Mouse (Mus musculus): ENCODE measurements around the gene Stat6.

Gene Stat6

DNA sequence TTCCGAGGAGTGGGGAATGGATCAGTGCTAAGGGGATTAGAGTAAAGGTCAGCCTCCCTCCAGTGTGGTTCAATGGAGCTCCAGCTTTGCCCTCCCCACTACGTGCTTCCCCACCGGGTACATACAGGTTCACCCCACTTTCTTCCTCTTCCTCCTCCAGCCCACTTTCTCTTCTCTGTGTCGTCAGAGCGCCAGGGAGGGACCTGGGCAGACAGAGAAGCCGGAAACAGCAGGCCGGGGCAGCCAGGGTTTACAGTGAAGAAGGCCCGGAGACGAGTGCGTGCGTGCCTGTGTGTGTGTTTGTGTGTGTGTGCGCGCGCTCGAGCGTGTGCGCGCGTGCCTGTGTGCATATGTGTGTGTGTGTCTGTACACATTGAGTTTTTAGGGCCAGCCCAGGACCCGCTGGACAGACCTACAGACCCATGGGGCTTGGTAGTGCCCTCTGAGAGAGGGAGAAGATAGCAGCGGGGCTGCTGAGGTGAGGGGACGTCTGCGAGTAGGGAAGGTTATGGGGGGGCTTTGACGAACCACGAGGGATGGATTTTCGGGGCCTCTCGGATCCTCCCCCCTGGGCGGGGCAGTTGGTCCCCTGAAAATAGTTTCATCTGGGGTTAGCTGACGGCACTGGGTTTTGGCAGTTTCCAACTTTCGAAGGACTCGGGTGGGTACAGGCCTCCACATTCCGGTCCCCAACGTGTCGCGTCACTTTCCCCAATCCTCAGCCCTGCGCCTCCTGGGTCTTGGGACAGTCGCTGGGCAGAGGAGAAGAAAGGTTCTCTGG, at the start of gene Stat6:
Gene Stat6, plus strand, starts transcription at position 215 of the 781 bp plus-strand sequence.
- DNase-seq (ENCODE audit: extremely low spot score, low read depth, low spot score) = no peak

DNA sequence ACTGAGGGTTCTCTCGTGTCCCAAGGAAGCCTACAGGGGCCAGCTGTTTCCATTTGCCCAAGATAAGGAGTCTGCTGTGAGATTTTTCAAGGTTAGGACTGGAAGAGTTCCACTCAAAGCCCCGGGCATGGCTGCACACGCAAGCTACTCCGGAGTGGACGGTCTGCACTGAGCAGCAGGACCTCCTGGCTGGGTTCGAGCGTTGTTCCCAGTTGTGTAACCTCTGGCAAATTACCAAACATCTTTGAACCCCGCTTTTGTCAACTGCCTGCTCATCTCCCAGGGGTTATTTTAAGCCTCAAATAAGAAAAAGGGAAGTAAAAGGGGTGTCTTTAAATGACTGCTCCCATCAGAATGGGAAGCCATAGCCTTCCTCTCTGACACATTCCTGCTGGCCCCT, 48.4 kb upstream of the Stat6 start:
- no peak for DNase-seq (ENCODE audit: extremely low spot score, low read depth, low spot score)

DNA sequence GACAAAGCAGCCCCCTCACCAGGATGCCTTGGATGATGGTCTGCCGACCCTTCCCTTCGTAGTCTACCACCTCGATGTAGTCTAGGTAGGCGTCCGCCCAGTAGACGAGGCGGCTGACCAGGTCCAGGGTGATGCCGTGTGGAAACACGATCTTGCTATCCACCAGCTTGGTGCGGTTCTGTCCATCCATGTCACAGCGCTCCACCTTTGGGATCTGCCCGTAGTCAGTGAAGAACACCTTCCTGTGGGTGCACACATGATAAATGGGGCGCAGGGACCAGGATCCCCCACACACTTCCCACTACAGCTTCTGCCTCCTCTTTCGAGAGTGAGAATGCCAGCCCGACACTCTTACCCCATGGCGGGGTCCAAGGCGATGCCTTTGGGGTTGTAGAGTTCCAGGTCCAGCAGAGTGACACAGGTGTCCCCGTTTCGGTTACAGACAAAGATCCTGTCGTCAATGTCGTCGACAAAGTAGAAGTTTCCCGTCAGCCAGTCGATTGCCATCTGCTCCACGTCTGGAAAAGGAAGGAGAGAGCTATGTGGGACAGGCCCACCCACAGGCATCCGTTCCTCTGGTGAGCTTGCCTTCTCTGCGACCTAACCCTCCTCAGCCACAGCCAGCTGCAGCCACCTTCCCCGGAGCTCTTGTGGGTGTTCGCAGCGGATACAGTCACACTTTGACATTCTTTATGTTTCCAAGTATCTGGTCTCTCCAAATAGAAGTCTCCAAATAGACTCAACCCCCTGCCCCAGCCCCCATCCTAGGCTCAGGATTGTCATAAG, 47.7 kb upstream of the Stat6 start:
- DNase-seq (ENCODE audit: extremely low spot score, low read depth, low spot score) = no peak

DNA sequence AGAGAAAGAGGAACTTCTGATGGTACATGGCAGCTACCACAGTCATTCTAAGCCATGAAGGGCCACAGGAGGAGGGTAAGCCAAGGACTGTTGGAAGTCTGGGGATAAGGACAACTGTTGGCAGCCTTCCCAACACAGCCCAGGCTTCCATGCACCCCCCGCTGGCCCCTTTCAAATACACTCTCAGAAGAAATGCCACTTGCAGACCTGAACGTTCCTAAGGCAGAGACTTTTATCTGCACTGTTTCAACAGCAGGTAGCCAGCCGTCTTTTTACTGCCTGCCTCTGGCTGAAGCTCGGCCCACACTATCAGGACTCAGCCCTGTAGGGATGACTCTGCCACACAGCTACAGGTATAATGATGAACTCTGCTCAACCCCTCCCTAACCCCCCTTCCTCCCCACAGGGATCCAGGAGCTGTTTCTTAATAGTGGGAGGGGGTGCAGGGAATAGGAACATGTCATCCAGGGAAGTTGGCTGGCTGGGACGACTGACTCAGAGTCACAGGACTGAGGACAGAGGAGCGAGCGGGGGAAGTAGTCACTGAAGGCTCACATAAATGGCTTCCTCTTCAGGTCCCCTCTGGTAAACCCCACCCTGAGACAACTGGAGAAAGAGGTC, 46.4 kb upstream of the Stat6 start:
- no peak for DNase-seq (ENCODE audit: extremely low spot score, low read depth, low spot score)

DNA sequence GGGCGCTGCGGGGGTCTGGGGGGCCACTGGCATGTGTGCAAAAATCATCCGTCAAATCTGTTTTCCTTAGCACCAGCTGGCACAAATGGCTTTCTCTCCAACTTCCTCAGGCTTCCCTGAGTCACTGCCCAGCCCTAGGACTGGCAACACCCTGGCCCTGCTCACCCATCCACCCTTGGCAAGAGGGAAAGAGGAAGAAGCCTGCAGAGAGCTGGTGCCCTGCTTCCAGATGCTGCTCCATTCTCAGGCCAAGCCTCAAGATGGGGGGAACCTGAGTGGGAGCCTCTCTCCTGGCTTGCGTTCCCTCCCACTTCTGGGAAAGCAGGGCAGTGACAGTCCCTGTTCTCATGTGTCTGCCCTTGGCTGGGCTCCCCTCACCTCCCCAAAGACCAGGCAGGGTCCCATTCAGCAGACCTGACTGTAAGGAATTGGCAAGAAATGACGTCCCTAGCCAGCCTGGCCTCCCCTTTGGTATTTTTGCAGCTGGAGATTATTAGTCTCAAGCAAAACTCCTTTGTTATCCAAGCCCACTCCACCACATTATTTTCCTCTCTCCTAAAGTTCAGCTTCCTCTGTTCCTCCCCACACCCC, 45.4 kb upstream of the Stat6 start:
- no peak for DNase-seq (ENCODE audit: extremely low spot score, low read depth, low spot score)

DNA sequence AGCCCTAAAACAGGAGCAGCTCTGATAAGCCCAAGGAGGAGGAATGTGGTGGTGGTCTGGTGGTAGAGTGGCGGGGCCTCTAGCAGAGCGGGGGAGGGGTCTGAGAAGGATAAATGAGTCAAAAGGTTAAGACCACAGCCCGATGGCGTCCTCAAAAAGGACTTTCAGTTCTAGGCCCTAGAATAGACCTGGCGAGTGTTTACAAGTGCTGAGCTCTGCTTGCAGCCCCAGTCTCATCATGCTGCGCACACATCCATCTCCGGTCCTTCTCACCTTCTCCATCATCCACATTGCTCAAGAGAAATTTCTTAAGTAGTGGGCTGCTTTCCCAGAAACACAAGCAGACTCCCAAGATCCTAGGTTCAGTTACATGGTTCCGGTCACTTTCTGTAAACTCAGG, 44.2 kb upstream of the Stat6 start:
- DNase-seq (ENCODE audit: extremely low spot score, low read depth, low spot score) = no peak

DNA sequence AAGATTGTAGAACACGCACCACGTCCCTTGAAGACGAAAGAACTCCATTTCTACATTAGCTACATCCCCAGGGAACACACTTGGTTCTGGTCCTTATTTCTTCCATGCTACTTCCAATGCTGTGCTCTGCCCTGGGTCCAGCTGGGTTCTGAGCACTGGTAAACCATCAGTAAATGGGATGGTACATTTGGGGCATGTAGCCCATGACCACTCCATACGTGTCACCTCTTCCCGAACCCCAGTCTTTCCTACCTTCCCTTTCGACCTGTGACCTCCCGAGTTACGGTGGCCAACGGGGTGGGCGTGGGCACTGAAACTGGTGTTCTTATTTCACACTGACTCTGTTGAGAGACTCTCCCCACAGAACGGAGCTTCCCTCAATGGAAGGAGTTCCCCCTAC, 43.5 kb upstream of the Stat6 start:
- no peak for DNase-seq (ENCODE audit: extremely low spot score, low read depth, low spot score)

DNA sequence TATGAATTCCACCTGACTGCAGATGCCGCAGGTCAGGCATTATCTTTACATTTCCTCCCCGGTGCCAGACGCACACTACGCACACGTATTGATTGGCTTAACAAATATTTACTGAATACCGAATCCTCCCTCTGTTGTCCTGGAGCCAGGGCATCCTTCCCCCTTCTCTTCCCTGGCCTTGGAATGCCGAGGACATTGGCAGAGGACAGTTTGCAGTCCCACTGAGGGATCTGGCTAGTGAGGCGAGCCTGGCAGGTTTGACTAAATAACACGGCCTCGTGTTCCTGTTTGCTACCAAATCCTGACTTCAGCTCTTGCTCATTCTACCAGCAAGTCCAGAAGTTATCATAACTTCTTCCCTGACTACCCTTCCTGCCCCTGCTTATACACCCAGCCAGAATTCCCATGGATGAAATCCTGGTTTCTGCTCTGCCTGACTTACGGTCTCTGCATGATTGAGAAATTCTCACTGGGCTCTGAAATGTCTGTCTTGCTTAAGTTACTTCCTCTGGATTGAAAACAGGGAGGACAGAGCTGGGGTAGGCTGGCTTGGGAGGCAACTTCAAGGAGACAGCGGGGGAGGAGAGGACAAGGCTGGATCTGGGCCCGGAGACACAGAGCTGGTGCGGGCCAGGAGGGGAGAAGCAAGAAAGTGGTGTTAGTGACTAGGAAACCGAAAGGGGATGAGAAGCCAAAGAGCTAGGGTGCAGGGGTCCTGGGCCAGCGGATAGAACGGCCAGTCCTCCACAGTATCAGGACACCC, 42.8 kb upstream of the Stat6 start:
- DNase-seq (ENCODE audit: extremely low spot score, low read depth, low spot score) = no peak

DNA sequence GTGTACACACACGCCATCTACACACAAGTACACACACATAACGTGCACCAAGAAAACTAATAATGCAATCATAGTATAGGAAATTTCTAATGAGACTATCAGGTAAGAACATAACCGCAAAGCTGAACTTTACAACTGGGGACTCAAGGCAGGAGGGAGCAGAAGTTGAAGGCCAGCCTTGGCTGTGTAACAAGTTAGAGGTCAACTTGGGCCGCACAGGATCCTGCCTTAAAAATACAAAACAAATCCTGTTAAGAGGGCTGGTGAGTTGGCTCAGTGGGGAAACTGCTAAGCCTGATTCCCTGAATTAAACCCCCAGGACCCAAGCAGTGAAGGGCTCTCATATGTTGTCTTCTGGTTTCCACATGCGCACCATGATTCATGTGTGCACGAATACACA, 40.6 kb upstream of the Stat6 start:
- DNase-seq (ENCODE audit: extremely low spot score, low read depth, low spot score) = no peak

DNA sequence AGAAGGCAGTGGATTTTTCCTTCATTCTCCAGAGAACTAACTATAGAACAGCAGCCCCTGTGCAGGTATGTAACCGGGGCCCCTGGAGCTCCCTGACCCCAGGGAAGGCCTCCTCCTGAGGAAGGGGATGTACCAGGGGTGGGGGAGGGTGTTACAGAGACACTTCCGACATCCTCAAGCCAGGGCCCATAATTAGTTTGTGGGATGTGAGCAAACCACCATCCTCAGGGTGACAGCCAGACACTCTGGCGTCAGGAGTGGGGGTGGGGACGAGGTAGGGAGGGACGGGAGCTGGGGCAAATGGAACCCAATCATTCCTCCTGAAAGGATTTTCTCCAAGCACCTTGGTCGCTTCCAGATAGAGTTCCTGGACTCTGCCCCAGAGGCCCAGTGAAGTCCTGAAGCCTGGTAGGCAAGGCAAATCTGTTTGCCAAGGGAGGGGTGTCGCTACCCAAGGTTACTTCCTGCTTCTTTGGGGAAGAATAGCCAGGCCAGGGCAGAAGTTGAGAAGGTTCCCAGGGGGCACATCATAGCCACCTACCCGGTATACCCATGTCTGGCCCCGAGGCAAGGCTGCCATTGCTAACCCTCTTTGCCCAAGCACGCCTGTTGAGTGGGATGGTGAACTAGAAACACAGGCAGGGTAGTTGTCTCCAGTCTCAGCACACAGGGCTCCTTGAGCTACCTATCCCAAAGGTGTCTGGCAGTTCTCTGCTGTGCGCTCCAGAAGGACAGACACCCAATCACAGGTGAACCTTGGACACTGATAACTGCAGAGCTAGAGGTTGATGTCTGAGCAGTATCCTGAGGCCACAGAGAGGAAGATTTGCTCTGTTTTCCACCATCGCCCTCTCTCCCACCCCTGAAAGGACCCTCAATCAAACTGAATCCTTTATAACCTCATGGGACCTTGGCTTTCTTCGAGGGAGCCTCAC, 39.1 kb upstream of the Stat6 start:
- no peak for DNase-seq (ENCODE audit: extremely low spot score, low read depth, low spot score)

DNA sequence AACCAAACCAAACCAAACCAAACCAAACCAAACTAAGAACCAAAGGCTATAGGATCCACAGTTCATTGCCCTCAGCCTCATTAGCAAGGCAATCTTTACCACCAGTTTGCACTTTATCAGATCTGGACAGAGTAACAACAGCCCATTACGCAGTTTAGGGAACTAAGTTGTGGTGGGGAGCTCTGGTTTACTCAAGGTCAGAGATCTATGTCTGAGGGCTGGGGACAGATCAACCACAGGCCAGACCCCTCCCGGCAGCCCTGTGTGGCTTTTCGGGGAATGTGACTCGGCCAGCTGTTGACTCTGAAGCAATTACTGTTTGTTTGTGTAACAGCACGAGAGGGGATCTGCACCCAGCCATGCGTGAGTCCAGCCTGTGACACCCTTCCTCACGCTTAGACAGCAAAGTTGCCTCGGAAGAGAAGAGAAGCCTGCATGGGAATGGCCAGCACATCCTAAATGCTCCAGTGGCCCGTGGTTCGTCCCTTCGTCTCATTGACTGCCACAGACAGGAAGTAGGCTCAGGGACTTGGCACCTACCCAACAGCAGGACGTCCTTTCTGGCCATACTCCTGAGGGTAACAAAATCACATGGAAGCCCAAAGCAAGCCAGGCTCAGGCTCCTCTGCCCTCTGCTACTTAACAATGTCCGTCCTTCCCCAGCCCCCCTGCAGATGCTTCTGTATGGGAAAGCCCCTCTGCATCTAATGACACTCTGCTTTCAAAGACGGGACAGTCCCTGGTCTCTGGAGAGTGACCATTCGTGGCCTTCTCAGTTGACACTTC, 38.1 kb upstream of the Stat6 start:
- DNase-seq (ENCODE audit: extremely low spot score, low read depth, low spot score) = no peak

DNA sequence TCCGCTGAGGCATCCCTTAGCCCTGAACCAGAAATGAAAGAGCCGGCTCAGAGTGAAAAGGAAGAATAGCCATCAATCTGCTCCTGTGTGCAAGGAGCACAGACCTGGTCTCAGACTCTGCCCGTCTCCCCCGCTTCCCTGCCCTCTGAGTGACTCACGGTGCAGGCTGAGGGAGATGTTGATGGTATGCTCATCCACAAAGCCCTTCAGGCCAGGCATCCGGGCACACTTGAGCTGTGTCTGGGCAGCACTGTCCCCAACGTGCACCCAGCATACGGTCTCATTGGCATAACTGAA, 37.6 kb upstream of the Stat6 start:
- DNase-seq (ENCODE audit: extremely low spot score, low read depth, low spot score) = no peak

DNA sequence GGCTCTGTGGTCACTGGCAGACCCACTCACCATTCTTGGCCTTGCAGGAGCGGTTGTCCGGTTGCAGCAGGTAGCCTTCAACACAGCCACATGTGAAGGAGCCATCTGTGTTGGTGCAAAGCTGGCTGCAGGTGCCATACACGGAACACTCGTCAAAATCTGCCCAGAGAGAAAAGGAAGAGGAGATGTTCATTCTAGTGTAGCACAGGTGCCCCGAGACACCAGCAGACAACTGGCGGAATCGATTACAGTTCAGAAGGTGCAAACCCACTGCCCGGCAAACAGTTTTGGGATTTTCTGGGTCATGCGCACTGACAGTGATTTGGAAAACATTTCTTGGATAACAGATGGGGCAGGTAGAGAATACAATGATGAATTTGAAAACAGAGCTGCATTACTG, 37.0 kb upstream of the Stat6 start:
- DNase-seq (ENCODE audit: extremely low spot score, low read depth, low spot score) = no peak

DNA sequence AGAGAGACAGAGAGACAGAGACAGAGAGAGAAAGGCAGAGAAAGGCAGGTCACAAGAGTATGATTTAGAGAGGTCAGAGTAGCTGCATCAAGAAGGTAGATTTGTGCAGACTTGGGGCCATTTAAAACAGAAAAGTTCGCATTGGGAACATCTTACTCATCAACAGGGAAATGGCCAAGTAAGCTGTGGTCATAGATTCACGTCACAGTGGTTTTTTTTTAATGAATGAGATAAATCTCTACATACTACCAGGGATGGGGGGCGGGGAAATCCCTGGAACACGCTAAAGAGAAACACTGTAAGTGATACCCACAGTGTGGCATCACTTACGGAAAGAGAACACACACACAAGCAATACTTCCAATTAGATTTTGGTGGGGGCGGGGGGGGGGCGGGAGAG, 35.7 kb upstream of the Stat6 start:
- DNase-seq (ENCODE audit: extremely low spot score, low read depth, low spot score) = no peak

DNA sequence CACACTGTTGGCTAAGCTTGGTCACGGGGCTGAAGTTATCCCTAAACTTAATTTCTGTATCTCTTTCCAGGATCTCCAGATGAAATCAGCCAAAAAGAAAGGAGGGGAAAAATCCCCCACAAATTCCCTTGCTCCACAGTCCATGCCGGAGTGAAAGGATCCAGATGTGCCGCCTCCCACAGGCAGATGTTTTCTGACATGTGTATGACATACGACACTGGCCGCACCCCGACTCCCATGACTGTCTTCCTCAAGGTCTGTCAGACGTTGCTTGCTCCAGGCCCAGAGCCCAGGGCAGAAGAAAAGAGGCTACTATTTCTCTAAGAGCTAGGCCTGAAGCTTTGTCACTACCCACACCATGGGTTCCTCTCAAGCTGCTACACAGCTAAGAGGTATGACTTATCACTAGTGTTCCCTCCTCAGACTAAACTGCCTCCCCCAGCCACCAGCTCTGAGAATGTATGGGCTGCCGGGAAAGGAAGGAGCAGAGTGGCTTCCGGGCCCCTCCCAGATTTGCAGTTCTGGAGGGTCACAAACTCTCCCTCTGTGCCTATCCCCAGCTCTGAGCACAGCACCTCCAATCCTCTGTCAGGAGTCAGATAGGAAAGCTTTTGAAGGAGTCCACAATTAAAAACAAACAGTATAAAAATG, 33.2 kb upstream of the Stat6 start:
- no peak for DNase-seq (ENCODE audit: extremely low spot score, low read depth, low spot score)

DNA sequence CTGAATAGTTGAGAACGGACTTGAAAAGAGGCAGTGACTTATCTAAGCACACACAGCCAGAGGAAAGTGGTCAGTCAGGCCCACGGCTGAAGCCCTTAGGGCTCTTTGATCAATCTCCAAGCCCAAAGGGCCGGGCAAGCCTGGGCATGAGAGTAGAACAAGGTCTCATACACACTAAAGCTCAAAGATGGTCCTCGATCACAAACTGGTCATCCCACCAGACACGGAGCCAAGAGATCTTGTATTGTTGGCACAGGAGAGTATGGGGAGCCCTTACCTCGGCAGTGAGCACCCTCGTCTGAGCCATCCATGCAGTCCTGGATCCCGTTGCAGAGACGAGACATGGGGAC, 32.7 kb upstream of the Stat6 start:
- no peak for DNase-seq (ENCODE audit: extremely low spot score, low read depth, low spot score)

DNA sequence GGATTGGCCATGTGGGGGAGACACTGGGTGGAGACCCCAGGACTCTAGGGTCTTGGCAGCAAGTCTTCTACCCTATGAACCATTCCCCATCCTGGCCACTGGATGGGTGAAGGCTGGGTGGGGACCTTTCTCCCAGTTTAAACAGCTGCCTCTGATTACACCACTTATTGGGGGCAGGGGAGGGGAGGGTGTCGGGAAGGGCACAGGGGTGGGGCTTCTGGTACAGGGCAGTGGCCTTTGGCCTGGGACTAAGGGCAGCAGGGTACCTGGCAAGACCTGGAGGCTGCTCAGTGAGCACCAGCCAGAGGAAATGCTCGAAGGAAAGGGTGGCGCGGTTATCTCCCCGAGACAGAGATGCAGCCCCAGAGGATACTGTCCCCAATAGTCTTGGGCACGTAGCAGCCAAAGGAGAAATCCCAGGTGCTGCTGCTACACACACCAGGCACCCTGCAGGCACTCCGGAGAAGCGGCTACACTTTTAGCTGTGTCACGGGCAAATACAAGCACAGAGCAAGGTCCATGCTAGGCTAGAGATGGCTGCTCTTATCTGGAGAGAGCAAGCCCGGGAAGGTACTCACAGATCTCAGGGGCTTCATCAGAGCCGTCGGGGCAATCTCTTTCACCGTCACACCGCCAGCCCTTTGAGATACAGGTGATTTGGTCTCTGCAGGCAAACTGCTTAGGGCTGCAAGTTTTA, 30.6 kb upstream of the Stat6 start:
- DNase-seq (ENCODE audit: extremely low spot score, low read depth, low spot score) = no peak

Data from hindlimb bud, embryonic 11.5 days (tissue).